Mouse (Mus musculus) gastrocnemius, postnatal 25 days (tissue): Measurements from ENCODE around the gene Uchl3. TPM values are rescaled to one million over a fixed set of nuclear protein-coding genes. Genes with fewer than 3 reads are reported as not detected.

ENCODE experiments used
- DNase-seq: peaks from one replicate; pipeline ENCODE4 v3.0.0; 2022
- total RNA-seq, 2 experiments: library from RNA; stranded (reverse); gene quantifications; 1 replicate in 1 of 2; 2 replicates in 1 of 2; pipeline ENCODE4 v1.2.3; 2021

Gene Uchl3
- total RNA-seq, 2 experiments from 2014 or later = 25.3 to 27.1 TPM

GRCm38 (mm10) chr14:101666536-101666935 is 12.8 kb downstream of the Uchl3 start:
- DNase-seq = no peak

GRCm38 (mm10) chr14:101668626-101669025 is 14.9 kb downstream of the Uchl3 start:
- no peak for DNase-seq

DNA sequence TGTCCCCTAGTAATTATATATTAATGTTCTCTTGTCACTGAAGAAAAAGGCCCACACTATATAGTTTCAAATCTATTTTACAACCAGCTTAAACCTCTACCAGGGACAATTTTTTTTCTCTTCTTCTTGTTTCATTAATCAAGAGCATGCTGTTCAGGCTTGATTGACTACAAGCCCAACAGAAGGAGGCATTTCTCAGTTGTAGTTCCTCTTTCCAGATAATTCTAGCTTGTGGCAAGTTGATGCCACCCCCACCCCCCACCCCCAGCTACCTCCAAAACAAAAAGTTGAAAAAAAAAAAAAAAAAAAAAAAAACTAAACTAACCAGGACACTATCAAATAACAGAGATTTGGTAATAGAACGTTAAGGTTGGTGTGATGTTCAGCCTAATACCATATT is 18.5 kb downstream of the Uchl3 start:
- no peak for DNase-seq

- DNase-seq = no peak
These were observed 33.9 kb downstream of the Uchl3 start for GRCm38 (mm10) chr14:101687696-101688095.

- DNase-seq = peak; percentile 16
These were observed 34.6 kb downstream of the Uchl3 start for GRCm38 (mm10) chr14:101688406-101688805.

GRCm38 (mm10) chr14:101704479-101704878 is 50.7 kb downstream of the Uchl3 start:
- no peak for DNase-seq

- no peak for DNase-seq
These were observed 53.3 kb downstream of the Uchl3 start for GRCm38 (mm10) chr14:101707088-101707487.

DNA sequence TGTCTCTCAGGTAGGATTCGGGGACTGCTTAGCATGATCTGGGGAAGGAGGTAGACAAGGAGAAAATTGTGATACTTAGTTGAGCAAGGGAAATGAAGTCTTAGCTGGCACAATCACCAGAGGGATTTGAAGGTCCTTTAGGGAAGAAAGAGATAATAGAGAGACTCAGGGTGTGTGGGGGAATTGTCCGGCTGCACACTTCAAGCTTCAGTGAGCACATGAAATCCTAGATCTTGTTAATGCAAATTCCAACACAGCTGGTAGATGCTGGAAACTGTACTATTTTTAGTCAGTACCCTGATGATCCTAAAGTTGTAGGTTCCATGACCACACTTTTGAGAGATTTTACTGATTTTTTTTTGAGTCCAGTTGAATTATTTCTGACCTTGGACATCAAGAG is 60.6 kb downstream of the Uchl3 start:
- no peak for DNase-seq

- peak; percentile 84 for DNase-seq
These were observed 75.6 kb downstream of the Uchl3 start, which contains the start of the genes Gm9922 and Lmo7 for GRCm38 (mm10) chr14:101729237-101729971. TSS of gene Gm9922 (minus strand) at chr14:101729814. TSS of gene Lmo7 (plus strand) at chr14:101729957.

DNA sequence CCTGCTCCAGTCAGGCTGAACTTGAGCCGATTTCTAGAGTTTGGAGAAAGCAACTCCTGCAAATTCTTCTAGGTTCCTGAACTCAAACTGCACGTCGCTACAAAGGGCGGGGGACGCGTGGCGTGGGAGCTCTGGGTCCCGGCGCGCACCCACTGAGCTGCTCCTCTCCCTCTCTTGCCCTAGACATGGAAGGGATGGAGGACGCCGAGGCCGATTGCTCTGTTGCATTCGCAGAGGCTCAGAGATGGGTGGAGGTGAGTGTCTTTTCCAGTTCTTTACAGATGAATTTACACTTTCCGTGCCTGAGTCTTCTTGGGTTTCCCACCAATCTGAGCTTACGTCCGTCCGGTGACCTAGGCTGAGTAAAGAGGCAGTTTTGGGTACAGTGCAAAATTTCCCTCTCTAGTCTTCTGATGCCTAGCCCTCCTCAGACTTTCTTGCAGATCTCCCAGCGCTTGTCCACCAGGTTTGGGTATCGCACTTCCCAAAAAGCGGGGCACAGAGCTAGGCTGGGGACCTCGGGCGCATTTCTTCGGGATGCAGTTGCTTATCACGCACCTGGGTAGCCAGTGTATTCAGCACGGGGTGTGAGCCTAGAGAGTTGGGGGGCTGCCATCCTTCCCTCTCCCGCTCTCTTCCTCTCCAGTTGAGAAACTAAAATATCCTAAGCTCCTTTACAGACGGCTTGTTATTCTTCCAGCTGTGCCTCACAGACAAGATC is 76.4 kb downstream of the Uchl3 start:
- DNase-seq = no peak

- no peak for DNase-seq
These were observed 80.0 kb downstream of the Uchl3 start for GRCm38 (mm10) chr14:101733542-101734303.

- DNase-seq = no peak
These were observed 83.7 kb downstream of the Uchl3 start for GRCm38 (mm10) chr14:101737501-101737900.

Other genes starting within 250 kb of the Uchl3 start
- 10 to 100 TPM; 19.3 to 23.8 TPM for gene Tbc1d4, start 44.8 kb upstream of the Uchl3 start, total RNA-seq
- gene Commd6, start 13.3 kb upstream of the Uchl3 start, total RNA-seq = 10 to 100 TPM; 12.7 to 14.8 TPM
- not detected for gene Gm9922, start 75.8 kb downstream of the Uchl3 start, total RNA-seq
- 10 to 100 TPM; 60.2 to 66.2 TPM for gene Lmo7, start 76.0 kb downstream of the Uchl3 start, total RNA-seq